Mouse (Mus musculus): ENCODE results near the gene Abcd2.

- TF ChIP-seq CTCF (IDR thresholded peaks at IDR 0.05; ENCODE audit: low read depth, low read length) (no peak), GATA1 (IDR thresholded peaks at IDR 0.05; ENCODE audit: borderline replicate concordance, low read length) (no peak)
Observed at GRCm38 (mm10) chr15:91206518-91206917, 14.9 kb upstream of the Abcd2 start.
